Mouse (Mus musculus) liver, embryonic 14.5 days (tissue): Measurements from ENCODE around the gene Olfr1475.

Source experiments
- CTCF ChIP-seq: IDR thresholded peaks from 2 replicates; pipeline ENCODE4 v1.5.1; 2016; ENCODE audit warnings: antibody characterized with exemption, low read depth, control low read depth
- EP300 ChIP-seq: IDR thresholded peaks from 2 replicates; pipeline ENCODE4 v1.6.1; 2016; ENCODE audit warnings: antibody characterized with exemption, low read depth

DNA sequence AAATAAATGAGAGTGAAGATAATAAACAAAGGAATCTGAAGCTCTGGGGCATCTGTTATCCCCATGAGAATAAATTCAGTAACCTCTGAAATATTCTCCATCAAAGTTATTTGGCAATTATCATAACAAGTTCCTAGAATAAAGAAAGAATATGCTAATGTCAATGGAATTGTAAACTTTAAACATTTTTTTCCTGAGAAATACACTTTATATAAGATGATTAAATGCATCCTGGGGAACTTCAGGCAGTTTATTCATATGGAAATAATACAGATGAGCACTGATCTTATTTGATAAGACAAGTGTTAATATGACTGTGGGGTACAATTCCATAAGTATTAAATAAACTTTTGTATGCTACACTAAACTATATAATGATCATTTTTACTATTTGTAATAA is at the start of gene Olfr1475:
- no peak for TF ChIP-seq CTCF
- no peak for TF ChIP-seq EP300
